ENCODE assay signal across 18 mouse cellular contexts in genomic region chr17:6002563-6002962, GRCm38 (mm10).
DNase-seq lines count a peak whose midpoint lies in the region; ATAC-seq and TF ChIP-seq lines count a peak whose summit lies in the region.
"Had no signal": no experiment of that assay in that cellular context is flagged by ENCODE, and none has a peak within 500 bp of the region (broad histone marks: within the 10 kb centered on the region; RNA-seq: fewer than 3 reads in every experiment).

No protein-coding gene starts in this region.

- H3K27me3 ChIP-seq in cerebellum, adult 2 months (ENCODE audit: control insufficient read depth, insufficient read depth, low read length) = no peaks in the 10 kb centered on the region
- H3K27me3 ChIP-seq in heart, embryonic 16.5 days (ENCODE audit: control insufficient read depth, insufficient read depth, low read length) = no peaks in the 10 kb centered on the region
- no peaks in the 10 kb centered on the region for H3K27me3 ChIP-seq in heart, embryonic 11.5 days (ENCODE audit: control insufficient read depth, insufficient read depth, low read length)
- H3K27me3 ChIP-seq in megakaryocyte, embryonic 14.5 days (replicated peaks) = no peaks in the 10 kb centered on the region
- H3K27me3 ChIP-seq: embryonic facial prominence, embryonic 12.5 days; forebrain, embryonic 15.5 days; heart, embryonic 12.5 days; hindbrain, embryonic 15.5 days had no signal

- peaks cover 43% of the 10 kb centered on the region for H3K4me1 ChIP-seq in cerebellum, adult 2 months (ENCODE audit: control insufficient read depth, insufficient read depth, low read length)
- H3K4me1 ChIP-seq in heart, embryonic 16.5 days (ENCODE audit: control insufficient read depth, insufficient read depth, low read length) = peaks cover 68% of the 10 kb centered on the region
- peaks cover 30% of the 10 kb centered on the region for H3K4me1 ChIP-seq in heart, embryonic 11.5 days (ENCODE audit: control insufficient read depth, insufficient read depth, low read length)
- peaks cover 86% of the 10 kb centered on the region for H3K4me1 ChIP-seq in megakaryocyte, embryonic 14.5 days

- H3K36me3 ChIP-seq in heart, embryonic 16.5 days (ENCODE audit: control insufficient read depth, insufficient read depth) = 0 out of 2 replicates have a peak, but pooled peaks cover 3% of the 10 kb centered on the region
- no peaks in the 10 kb centered on the region for H3K36me3 ChIP-seq in heart, embryonic 11.5 days (ENCODE audit: control insufficient read depth, insufficient read depth, low read length)
- peaks cover 50% of the 10 kb centered on the region for H3K36me3 ChIP-seq in megakaryocyte, embryonic 14.5 days (replicated peaks; ENCODE audit: low read length)
- H3K36me3 ChIP-seq: embryonic facial prominence, embryonic 12.5 days; forebrain, embryonic 15.5 days; G1E; hindbrain, embryonic 15.5 days had no signal

- H3K9ac ChIP-seq in heart, embryonic 16.5 days (ENCODE audit: low read length) = no peak overlapping the region
- no peak overlapping the region for H3K9ac ChIP-seq in heart, embryonic 11.5 days (ENCODE audit: low read depth, low read length)
- H3K9ac ChIP-seq: embryonic facial prominence, embryonic 12.5 days; forebrain, embryonic 15.5 days; heart, embryonic 12.5 days; hindbrain, embryonic 15.5 days had no signal

- ATAC-seq in heart, embryonic 16.5 days (replicated peaks; ENCODE audit: extremely low read depth, insufficient read depth, low FRiP score) = no peak
- ATAC-seq in heart, embryonic 11.5 days (replicated peaks; ENCODE audit: insufficient number of reproducible peaks, low FRiP score, low TSS enrichment) = no peak
- no peak for ATAC-seq in megakaryocyte, adult 5-6 weeks (ENCODE audit: poor library complexity, severe bottlenecking)
- ATAC-seq: forebrain, embryonic 15.5 days had no signal

- TF ChIP-seq CTCF in cerebellum, adult 2 months (IDR thresholded peaks at IDR 0.05; ENCODE audit: borderline replicate concordance, insufficient read depth, low read depth, low read length) = no peak

- H3K9me3 ChIP-seq in heart, embryonic 16.5 days (replicated peaks; ENCODE audit: control insufficient read depth, low read length) = no peaks in the 10 kb centered on the region
- no peaks in the 10 kb centered on the region for H3K9me3 ChIP-seq in heart, embryonic 11.5 days (replicated peaks; ENCODE audit: control insufficient read depth, low read length)
- no peaks in the 10 kb centered on the region for H3K9me3 ChIP-seq in megakaryocyte, embryonic 14.5 days
- H3K9me3 ChIP-seq: embryonic facial prominence, embryonic 12.5 days; forebrain, embryonic 15.5 days; G1E; heart, embryonic 12.5 days; hindbrain, embryonic 15.5 days had no signal

- no peak for DNase-seq in cerebellum, adult 2 months
- DNase-seq in cerebellum, adult 9-10 months = no peak
- no peak for DNase-seq in urinary bladder, postnatal 25 days (ENCODE audit: low spot score)
- DNase-seq: adrenal gland, postnatal 10 days; B cell, adult 2 months; cerebellum, adult 18-20 months; cerebellum, postnatal 14 days; gastrocnemius, postnatal 10 days; heart, postnatal 36 days had no signal

- H3K4me2 ChIP-seq in heart, embryonic 16.5 days (ENCODE audit: low read depth, low read length) = no peak overlapping the region
- no peak overlapping the region for H3K4me2 ChIP-seq in heart, embryonic 11.5 days
- H3K4me2 ChIP-seq: embryonic facial prominence, embryonic 12.5 days; forebrain, embryonic 15.5 days; heart, embryonic 12.5 days; hindbrain, embryonic 15.5 days had no signal

- H3K4me3 ChIP-seq in cerebellum, adult 2 months (replicated peaks; ENCODE audit: insufficient read depth, low read depth, low read length) = no peak overlapping the region
- no peak overlapping the region for H3K4me3 ChIP-seq in heart, embryonic 16.5 days (ENCODE audit: low read length)
- H3K4me3 ChIP-seq in heart, embryonic 11.5 days (ENCODE audit: low read depth, low read length) = no peak overlapping the region
- peak overlapping the region; percentile 70 for H3K4me3 ChIP-seq in megakaryocyte, embryonic 14.5 days (replicated peaks)
- H3K4me3 ChIP-seq: embryonic facial prominence, embryonic 12.5 days; forebrain, embryonic 15.5 days; heart, embryonic 12.5 days; hindbrain, embryonic 15.5 days had no signal

- H3K27ac ChIP-seq in cerebellum, adult 2 months (ENCODE audit: insufficient read depth, low read length) = peak overlapping the region; percentile 45; the same call in 1 of the 2 replicates
- H3K27ac ChIP-seq in heart, embryonic 16.5 days (ENCODE audit: low read length) = peak overlapping the region; percentile 82; the same call in 1 of the 2 replicates
- H3K27ac ChIP-seq in heart, embryonic 11.5 days (ENCODE audit: low read depth, low read length) = no peak overlapping the region
- H3K27ac ChIP-seq: embryonic facial prominence, embryonic 12.5 days; forebrain, embryonic 15.5 days; hindbrain, embryonic 15.5 days had no signal

- WGBS in cerebellum, adult 2 months = 94% methylated on average over 6 of the region's 6 CpGs
- 92% methylated on average over 6 of the region's 6 CpGs for WGBS in heart, embryonic 16.5 days
- 81% methylated on average over 6 of the region's 6 CpGs for WGBS in heart, embryonic 11.5 days (ENCODE audit: insufficient replicate concordance)

- TF ChIP-seq POLR2A in cerebellum, adult 2 months (IDR thresholded peaks at IDR 0.05; ENCODE audit: borderline replicate concordance, insufficient read depth, low read length) = no peak
